Mouse (Mus musculus): ENCODE data around the gene Tmem231.

DNA sequence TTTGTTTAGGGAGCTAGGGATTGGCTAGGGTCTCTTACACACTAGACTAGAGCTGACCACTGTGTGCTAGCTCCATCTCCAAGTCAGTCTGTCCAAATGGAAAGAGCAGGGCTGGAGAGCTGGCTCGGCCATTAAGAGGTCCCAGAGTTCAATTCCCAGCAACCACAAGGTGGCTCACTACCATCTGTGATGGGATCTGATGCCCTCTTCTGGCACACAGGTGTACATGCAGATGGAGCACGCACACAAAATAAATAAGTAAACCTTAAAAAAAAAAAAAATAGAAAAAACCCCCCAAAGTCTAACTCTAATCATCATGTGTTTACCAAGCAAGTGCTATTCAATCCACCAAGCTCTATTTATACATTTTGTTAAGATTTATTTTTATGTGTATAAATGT lies 14.0 kb downstream of the Tmem231 start:
- TF ChIP-seq POLR2A (IDR thresholded peaks at IDR 0.05; ENCODE audit: insufficient read depth, low read depth, low read length) (no peak), CTCF (IDR thresholded peaks at IDR 0.05) (peak; percentile 35)
